Mouse (Mus musculus) frontal cortex, postnatal 14 days (tissue): ENCODE measurements at regions not wholly inside any gene's neighbourhood (a gene's known extent, or its start where the extent isn't known, plus 50 kb on each side); places are given as distances from the start of the nearest gene placed in this dataset.

ENCODE experiments used
- DNase-seq, 2 experiments: peaks; one replicate each; pipeline ENCODE4 v3.0.0; 2022; ENCODE audit warnings: low spot score in 2 of 2

DNA sequence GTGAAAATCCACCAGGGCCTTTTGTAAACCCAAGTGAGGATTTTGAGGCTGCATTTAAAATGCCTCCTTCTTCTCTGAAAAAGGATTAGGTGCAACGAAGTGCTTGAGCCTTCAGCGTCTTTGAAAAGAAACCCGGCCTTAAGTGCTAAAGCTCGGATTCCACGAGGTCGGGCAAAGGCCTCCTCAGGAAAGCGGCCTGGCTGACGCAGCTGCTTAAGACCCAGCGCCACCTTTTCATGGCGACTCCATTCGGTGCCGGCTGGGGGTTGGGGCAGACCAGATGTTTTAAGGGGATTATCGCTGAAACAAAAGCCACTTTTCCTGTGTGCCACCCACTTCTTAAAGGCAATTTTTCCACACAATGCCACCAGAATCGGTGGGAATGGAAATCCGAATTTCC, 61.6 kb upstream of the 4932438H23Rik start:
- no peak for DNase-seq

DNA sequence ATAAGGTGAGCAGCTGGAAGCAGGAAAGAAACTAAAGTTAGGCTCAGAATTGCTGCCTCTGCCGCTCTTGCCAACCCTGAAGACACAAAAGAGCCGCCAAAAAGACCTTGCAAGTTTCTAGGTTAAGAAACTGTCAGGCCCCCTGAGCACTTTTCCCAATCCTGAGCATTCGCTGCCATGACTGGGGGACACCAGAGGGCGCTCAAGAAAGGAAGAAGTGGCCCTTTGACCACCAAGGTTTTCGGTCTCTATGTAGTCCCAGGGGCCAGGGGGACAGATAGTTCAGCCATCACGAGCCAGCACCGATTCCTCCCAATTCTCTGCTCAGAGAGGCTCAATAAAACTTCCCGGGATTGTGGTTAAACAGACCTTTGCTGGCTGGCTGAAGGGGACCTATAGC, 64.6 kb upstream of the Olig2 start:
- peak in 1 of 2 experiments; percentile 28 for DNase-seq

DNA sequence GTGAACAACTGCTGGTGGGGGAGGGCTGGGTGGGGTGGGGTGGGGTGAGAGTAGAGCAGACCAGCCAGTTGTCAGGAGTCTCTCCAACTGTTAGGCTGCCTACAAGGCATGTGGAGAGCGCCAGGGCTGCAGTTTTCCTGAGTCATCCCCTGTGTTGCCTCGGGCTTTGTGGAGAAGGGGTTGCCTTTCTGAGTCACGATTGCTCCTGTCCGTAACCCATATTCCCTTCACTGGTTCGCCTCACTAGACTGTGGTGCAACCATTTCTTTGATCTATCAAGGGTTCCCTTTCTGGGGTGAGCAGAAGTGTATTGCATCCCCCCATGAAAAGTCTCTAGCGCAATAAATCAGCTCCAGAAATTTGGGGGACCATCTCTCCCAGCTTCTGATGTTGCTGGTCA, 63.6 kb upstream of the Olig2 start:
- no peak for DNase-seq

DNA sequence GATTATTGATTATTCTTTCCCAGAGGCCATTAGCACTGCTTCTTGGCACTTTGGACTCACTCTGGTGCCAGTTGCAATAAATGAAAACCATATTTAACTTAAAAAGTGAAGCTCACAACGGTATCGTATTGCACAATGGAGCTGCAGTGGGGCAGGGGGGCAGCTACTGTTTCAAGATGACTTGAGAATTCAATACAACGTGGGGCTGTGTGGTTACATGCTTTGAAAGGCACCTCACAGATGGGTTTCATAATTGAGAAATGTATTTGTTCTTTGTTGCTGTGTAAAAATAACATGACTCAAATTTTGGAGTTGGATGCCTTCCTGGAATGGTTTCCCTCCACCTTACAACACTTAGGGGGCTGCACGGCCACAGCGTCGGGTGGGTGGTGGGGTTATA, 62.9 kb upstream of the Olig2 start:
- DNase-seq: no peak

DNA sequence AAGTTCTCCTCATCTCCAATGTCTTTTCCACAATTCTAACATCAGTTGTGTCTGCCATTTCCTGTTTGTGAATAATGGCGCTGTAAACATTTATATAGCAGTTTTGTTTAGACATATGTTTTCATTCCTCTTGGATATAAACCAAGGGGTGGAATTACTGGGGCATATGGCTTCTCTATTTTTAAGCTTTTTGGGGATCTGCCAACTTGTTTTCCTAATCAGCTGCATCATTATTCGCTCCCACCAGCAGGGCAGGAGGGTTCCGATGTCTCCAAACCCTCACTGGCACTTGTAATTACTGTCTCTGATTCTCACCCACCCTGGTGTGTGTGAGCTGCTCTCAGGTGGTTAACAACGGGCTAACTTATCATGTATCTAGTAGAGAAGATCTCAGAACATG, 59.4 kb upstream of the Olig2 start:
- no peak for DNase-seq

DNA sequence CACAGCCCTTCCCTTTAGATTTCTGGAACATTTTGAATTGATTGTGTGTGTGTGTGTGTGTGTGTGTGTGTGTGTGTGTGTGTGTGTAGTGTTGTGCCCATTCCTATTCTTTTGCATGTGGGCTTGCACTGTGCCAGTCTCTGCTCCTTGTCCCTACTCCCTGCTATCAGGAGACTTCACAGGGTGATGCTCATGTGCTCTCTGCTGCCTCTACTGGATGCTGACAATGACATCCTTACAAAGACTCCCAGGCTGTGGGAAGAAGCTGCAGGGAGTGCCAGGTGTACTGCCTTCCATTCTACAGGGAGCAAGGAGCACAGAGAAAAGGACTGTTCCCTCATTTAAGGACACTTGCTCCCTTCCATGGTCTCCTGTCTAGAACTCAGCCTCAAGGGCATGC, 58.4 kb upstream of the Olig2 start:
- peak in 1 of 2 experiments; percentile 37 for DNase-seq

DNA sequence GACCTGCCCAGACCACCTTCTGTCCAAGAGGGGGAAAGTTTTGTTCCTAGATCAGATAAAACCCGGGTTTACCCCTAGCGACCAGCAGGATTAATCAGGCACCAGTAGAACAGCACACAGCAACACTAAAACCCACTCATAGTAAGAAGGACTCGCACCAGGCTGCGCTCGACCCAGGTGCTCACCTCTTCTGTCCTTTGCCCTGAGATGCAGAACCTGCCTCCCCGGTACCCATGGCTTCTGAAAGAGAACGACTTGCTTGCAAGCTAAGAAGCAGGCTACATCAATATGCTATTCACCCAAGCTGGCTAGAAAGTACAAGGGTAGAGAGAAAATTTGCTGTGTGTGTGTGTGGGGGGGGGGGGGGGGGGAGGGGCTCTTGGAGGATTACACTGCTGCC, 56.9 kb upstream of the Olig2 start:
- DNase-seq: no peak

DNA sequence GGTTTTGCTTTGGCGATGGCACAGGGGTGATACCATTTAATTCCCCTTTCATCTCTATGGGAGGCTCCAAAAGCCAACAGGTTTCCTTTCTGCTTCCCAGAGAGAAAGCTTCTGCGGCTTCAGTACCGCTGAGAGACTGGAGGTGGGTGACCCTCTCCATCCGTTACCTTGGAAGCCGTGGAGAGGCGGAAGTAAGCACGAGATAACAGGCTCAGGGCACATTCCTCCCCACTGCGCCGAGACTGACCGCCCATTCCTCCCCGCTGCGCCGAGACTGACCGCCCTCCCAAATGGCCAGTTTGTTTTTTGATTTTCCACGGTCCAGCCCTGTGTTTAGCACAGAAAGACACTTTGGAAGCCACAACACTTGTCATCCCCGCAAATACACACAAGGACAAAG, 55.4 kb upstream of the Olig2 start:
- DNase-seq: no peak

DNA sequence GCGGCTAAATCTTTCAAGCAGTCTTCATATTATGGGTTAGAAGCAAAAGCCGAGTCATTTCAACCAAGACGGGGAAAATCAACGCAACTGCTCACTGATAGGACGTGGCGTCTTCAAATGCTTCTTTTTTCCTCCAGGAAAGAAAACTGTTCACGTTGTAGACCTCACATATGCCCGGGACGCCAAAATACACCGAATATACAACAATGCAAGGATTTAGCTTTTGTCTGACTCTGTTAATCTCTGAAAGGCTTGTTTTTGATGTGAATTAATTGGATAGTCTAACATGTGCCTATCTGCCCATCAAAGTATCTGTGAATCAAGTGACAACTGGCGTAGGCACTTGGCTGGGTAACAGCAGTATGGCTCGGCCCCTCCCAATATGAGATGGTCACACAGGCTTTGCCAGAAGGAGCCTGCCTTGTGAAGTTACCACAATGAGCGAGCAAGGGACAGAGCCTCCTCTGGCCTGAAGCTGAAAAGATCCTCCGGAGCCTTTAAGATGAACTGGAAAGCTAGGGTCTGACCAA, 53.3 kb upstream of the Olig2 start:
- no peak for DNase-seq

DNA sequence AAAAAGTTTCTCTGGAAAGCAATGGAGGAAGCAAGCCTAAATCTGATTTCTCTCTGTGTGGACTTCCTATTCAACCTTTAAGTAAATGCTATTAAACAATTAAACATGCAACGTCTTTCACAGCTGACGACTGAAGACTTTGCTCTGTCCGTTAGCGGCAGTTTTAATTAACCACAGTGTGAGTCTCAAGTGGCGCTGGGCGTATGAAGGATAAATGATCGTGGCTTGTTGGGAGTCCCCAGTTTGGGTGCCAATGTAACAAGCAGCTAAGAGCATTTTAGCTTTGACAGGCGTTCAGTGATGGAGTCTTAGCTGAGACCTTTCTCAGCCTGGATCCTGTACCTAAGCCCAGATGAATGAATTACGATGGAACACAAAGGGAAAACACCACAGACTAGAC, 52.7 kb upstream of the Olig2 start:
- no peak for DNase-seq

DNA sequence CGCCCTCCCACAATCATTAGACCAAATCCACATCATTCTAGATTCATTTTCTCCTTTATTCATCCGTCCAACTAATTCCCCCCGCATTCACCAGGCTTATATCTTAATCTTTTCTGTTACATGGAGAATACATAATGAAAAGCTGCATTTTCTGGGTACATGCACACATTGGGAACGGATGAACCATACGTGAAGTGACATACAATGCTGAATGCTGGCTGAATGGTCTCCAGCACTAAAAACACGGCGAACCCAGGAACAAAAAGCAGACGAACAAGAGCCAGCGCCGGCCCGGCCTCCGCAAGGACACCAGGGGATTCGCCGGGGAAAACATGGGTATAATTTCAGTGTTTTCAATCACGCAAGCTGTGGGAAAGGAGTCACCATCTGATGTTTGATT, 52.0 kb upstream of the Olig2 start:
- DNase-seq: no peak

DNA sequence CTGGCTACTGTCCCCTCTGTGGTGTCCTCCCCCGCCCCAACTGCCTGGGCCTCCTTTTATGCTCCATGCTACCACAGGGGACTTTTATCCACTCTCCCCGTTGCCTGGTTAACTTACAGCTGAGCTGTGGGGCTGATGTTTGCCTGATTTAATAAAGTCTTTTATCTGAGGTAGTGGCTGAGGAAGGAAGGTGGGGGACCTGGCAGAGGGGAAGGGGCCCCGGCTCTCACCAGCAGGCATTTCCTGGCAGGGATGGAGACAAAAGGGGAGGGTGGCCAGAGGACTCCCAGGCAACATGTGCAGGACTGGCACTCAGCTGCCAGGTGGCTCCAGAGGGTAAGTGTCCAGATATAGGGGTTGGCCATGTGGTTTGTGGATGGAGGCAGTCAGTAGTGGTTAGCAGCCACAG, 51.4 kb upstream of the Olig2 start:
- DNase-seq: no peak

DNA sequence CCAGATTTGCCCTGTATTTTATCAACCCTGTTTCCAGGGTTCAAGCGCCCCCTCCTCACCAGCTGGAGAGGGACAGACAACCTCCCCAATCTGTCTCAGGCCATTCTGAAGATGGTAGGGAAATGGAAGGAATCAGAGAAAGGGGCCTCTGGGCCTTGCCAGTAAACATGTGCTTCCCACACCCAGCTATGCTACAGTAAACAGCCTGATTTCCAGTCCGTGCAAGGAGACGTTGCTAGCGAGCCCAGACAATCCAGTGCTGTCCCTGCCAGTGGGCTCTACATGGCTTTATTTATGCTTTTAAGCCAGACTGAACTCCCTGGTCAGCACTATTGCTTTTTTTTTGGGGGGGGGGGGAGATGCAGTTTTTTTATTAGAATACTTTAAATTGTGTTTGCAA, 50.9 kb upstream of the Olig2 start:
- DNase-seq: no peak
